Mouse (Mus musculus) G1E-ER4 (cell line): ENCODE results near the gene Trmt1. TPM values are rescaled to one million over a fixed set of nuclear protein-coding genes. Genes with fewer than 3 reads are reported as not detected.
A peak's percentile ranks its signal among the peaks of the same experiment; 100 is the strongest.

Experiments used
- GATA1 ChIP-seq: IDR thresholded peaks from one replicate; pipeline ENCODE4 v1.8.0; 2012; ENCODE audit warnings: low read length, inconsistent platforms
- polyA plus RNA-seq: library from polyadenylated mRNA; stranded (reverse); fragments of >175 nt; gene quantifications from 2 replicates; pipeline ENCODE4 v1.2.3, GENCODE M21; 2012

Trmt1 gene
- polyA plus RNA-seq, 1 experiment: 272 TPM

DNA sequence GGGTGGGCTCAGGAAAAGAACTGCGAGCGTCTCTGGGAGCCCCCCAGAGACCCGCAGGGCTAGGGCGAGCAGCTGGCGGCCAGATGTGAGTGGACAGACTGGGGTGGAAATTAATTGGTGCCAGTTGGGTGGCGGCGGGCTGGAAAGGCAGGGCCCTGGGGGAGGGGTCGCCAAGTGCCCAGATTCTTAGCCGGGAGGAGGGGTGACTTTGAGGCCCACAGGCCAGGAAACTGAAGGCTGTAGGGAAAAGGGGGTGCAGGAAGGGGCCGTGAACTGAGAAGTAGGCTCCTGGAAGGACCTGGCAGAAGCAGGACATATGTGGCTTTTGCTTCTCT is 29.9 kb upstream of the Trmt1 start:
- no peak for TF ChIP-seq GATA1

- no peak for TF ChIP-seq GATA1
These were observed 29.4 kb upstream of the Trmt1 start for GRCm38 (mm10) chr8:84656641-84657126.

GRCm38 (mm10) chr8:84657203-84657602 is 28.9 kb upstream of the Trmt1 start:
- peak; percentile 73 for TF ChIP-seq GATA1

GRCm38 (mm10) chr8:84657680-84658079 is 28.4 kb upstream of the Trmt1 start:
- TF ChIP-seq GATA1: no peak

- no peak for TF ChIP-seq GATA1
These were observed 27.2 kb upstream of the Trmt1 start for GRCm38 (mm10) chr8:84658951-84659350.

DNA sequence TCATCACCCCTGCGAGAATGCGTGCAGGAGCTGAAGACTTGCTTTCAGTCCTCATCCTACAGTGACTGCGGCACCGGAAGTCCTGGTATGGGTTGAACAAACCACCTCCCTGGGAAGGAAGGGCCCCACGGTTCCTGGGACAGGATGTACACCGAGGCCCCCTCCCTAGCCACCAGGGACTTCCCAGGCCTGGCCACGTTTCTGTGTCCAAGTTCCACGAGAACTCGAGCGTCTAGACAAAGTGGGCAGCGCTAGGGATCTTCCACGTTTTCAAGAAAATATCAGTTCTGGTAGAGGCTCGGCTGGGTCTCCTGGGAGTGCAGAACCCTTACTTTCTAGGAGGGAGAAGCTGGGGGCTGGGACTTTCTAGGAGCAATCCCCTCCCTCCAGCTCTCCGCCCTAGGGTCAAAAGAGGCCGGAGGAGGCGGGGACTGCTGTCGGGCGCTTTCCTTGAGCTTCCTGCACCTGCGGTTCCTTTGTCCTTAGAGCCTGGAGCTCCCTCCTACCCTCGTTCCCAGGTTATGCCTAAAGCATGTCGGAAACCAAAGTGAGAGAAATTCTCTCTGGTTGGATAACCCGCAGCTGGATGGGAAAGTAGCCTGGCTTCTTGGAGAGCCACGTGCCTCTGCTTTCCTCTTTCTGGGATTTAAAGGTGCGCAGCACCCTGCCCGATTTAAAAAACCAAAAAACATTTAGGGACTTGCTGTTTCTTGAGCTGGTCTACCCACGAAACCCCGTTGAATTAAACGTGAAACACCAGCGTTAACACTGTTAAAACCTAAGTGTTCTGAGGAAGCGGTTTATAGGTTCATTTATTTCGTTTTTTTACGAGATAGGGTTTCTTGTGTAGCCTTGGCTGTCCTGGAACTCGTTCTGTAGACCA is 25.9 kb upstream of the Trmt1 start:
- no peak for TF ChIP-seq GATA1

- no peak for TF ChIP-seq GATA1
These were observed 25.2 kb upstream of the Trmt1 start for GRCm38 (mm10) chr8:84660819-84661457.

- TF ChIP-seq GATA1: no peak
These were observed 24.6 kb upstream of the Trmt1 start for GRCm38 (mm10) chr8:84661458-84661871.

DNA sequence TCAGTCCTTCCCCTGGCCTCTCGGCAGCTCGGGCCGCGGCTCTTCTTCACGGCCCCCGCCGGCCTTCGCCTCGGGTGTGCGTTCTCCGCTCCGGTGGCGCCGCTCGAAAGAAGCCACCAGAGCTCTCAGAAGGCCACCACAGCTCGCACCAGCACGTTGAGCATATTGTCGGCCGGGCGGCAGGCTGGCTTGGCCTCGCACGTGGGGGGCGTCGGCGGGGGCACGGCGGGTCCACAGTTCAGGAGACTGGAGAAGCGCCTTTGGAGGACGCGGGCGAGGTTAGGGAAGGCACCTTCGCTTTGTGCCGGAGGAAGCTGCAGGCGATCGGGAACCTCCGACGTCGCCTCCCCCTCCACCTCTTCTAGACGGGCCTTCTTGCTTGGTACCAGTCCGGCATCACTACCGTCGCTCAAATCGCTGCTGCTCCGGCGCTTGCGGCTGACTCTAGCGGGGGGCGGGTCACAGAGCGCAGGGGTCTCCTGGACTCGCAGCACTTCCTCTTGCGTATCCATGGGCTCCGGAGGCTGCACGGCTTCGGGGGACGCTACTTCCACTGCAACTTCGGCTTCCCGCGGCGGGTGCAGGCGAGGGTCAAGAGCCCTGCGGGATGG is 24.0 kb upstream of the Trmt1 start:
- no peak for TF ChIP-seq GATA1

GRCm38 (mm10) chr8:84662581-84663065 is 23.5 kb upstream of the Trmt1 start, which contains the start of gene Ier2:
Gene Ier2 (minus strand): TSS chr8:84662852.
- no peak for TF ChIP-seq GATA1

DNA sequence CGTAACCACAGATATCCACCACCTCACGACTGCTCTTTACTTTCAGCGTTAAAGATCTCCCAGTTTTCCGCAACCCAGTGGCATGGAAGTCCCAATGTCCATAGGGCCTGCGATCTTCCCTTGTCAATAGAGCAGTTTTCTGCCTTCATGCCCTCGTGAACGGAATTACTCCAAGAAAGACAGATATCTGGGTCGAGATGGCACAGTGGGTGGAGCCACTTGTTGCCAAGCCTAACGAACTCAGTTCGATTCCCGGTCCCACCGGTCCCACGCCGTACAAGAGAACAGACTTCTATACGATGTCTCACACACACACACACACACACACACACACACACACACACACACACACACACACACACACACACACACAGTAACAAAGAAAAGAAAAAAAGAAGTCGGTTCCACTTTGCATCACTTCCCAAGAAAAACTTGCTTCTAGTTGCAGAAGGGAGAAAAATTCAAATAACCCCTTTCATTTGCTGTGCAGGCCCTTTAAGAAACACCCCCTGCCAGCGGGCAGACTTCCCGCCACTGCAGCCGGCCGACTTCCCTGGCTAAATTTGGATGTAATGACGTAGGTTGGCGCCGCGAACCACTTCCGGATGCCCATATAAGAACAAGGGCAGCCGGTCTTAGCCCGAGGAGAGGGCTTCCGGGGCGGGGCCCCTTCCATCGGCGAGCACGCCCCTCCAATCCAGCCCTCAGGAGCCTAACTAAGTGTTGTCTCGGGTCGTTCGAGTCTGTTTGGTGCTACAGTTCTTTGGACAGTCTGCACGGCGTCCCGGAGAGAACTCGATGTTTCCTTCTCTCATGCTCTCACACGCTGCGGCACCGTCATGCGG is 22.4 kb upstream of the Trmt1 start:
- TF ChIP-seq GATA1: no peak

DNA sequence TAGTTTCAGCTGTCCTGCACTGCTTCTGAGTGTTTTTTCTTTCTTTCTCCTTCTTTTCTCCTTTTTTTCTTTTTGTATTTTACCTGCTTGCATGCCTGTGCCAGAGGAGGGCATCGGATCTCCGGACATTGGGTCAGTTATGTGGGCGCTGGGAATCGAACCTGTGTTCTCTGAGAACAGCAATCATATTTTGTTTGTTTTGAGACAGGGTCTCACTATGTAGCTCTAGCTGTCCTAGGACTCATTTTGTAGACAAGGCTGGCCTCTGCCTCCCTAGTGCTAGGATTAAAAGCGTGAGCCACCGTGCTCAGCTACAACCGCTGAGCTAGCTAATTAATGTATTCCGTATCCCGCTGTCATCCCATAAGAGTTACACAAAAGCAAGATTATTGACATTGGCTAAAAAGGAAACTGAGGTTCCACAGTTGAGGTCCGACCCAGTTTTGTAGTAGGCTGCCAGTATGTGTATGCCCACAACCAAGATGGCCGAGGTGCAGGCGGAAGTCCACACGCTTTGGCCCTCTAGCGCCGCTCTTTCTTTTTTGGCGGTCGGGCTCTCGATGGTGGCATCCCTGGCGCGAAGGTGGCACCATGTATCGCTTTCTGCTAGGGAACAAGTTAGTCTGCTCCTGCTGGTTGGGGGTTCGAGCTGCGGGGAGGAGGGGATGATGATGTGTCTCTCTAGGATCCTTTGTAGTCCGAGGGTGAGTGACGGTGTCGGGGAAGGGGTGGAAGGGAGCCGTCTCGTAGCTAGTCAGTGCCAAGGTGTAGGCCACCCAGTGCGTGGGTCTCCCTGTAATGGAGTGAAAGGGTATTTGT is 21.3 kb upstream of the Trmt1 start:
- no peak for TF ChIP-seq GATA1

GRCm38 (mm10) chr8:84665385-84665893 is 20.7 kb upstream of the Trmt1 start:
- no peak for TF ChIP-seq GATA1

DNA sequence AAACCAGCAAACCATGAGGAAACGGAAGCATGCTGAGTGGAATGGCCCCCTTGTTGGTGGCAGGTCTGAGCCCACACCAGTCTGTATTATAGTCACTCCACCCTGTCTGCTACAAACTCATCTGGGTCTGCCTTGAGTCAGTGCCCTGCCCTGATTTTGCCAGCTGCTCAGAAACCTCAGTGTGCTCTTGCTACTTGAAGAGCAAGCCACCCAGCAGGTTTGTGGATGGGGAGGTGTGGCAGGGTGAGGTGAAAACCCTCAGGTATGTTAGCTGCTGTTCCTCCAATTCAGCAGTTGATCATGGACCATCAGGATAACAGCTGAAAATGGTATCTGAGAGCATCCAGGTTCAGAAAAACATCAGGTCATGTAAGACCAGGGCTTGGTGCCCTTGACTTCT is 18.0 kb upstream of the Trmt1 start:
- TF ChIP-seq GATA1: no peak
